Comparison of ENCODE assay signal across 12 mouse cellular contexts in the genomic region with DNA sequence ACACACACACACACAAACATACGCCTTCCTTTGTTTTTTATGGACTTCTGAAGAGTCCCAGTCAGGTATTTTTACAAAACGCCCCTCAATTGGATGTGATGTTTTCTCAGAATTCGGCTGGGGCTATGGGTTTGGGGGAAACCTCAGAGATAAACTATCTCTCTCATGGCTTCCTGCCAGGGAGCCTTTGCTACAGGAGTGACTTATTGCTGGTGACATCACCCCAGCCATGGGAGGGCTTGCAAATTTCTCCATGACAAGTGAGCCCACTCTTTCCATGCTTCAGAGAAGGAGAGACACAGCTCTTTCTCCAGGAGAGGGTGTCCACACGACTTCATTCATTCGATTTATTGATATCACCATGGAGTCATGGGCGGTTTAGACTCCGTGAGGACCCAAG.
"Had no signal": no experiment of that assay in that cellular context is flagged by ENCODE, and none has a peak within 500 bp of the region (broad histone marks: within the 10 kb centered on the region; RNA-seq: fewer than 3 reads in every experiment).

No protein-coding gene starts in this region.

- H3K36me3 ChIP-seq: limb, embryonic 15.5 days; liver, embryonic 13.5 days; midbrain, embryonic 12.5 days had no signal

- H3K4me2 ChIP-seq: limb, embryonic 15.5 days; liver, embryonic 13.5 days; midbrain, embryonic 12.5 days had no signal

- H3K4me3 ChIP-seq: limb, embryonic 15.5 days; liver, embryonic 13.5 days; midbrain, embryonic 12.5 days had no signal

- H3K9me3 ChIP-seq: limb, embryonic 15.5 days; liver, embryonic 13.5 days; midbrain, embryonic 12.5 days had no signal

- DNase-seq: kidney, adult 8-10 months; kidney, postnatal 25 days; layer of hippocampus, adult 9-11 months; layer of hippocampus, postnatal 36 days; liver, embryonic 13.5 days; lung, adult 2 months; lung, postnatal 10 days; lung, postnatal 4 days; thymus, postnatal 36 days had no signal

- H3K4me1 ChIP-seq: liver, embryonic 13.5 days; midbrain, embryonic 12.5 days had no signal

- H3K27ac ChIP-seq: limb, embryonic 15.5 days; liver, embryonic 13.5 days; midbrain, embryonic 12.5 days; stomach, postnatal 0 days had no signal

- H3K27me3 ChIP-seq: liver, embryonic 13.5 days had no signal

- H3K9ac ChIP-seq: limb, embryonic 15.5 days; liver, embryonic 13.5 days; midbrain, embryonic 12.5 days had no signal
